27 mouse cellular contexts compared by ENCODE assay signal in the genomic region with DNA sequence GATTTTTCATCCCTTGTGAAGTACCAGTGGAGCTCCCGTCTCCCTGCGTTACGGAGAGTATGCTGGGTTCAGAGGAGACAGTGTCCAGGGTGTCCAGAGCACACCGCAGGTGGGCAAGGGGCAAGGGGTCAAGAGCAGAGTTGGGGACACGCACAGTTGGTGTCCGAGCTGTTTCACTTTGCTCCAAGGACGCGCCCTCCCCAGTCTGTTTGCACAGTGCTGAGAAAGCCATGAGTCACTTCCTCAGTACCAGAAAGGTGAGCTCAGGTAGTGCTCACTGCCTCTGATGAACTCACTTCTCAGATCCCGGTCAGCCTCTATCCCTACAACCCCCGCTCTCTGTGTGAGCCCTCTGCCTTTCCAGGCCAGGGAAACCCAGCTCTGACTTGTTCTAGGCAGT. TPM values are rescaled to one million over a fixed set of nuclear protein-coding genes. Genes with fewer than 3 reads are reported as not detected.
DNase-seq lines count a peak whose midpoint lies in the region; ATAC-seq and TF ChIP-seq lines count a peak whose summit lies in the region.
"Had no signal": no experiment of that assay in that cellular context is flagged by ENCODE, and none has a peak within 500 bp of the region (broad histone marks: within the 10 kb centered on the region; RNA-seq: fewer than 3 reads in every experiment).

No protein-coding gene starts in this region.

- H3K9me3 ChIP-seq in kidney, embryonic 15.5 days (replicated peaks) = no peaks in the 10 kb centered on the region
- H3K9me3 ChIP-seq in lung, embryonic 16.5 days (ENCODE audit: control insufficient read depth, low read length) = no peaks in the 10 kb centered on the region
- H3K9me3 ChIP-seq in intestine, embryonic 16.5 days (ENCODE audit: control insufficient read depth, low read length) = no peaks in the 10 kb centered on the region
- H3K9me3 ChIP-seq in stomach, embryonic 15.5 days = no peaks in the 10 kb centered on the region
- no peaks in the 10 kb centered on the region for H3K9me3 ChIP-seq in midbrain, embryonic 11.5 days (ENCODE audit: control insufficient read depth, low read length)
- H3K9me3 ChIP-seq: forebrain, embryonic 15.5 days; heart, embryonic 13.5 days; limb, embryonic 15.5 days; liver, embryonic 15.5 days; megakaryocyte, embryonic 14.5 days had no signal

- no peak overlapping the region for H3K4me3 ChIP-seq in kidney, embryonic 15.5 days (replicated peaks)
- H3K4me3 ChIP-seq in lung, embryonic 16.5 days (ENCODE audit: low read length) = no peak overlapping the region
- H3K4me3 ChIP-seq in lung, adult 2 months (replicated peaks; ENCODE audit: extremely low read depth, low read depth, low read length) = no peak overlapping the region
- H3K4me3 ChIP-seq in intestine, embryonic 16.5 days (ENCODE audit: low read length) = no peak overlapping the region
- H3K4me3 ChIP-seq in stomach, embryonic 15.5 days (replicated peaks) = no peak overlapping the region
- H3K4me3 ChIP-seq in midbrain, embryonic 11.5 days (ENCODE audit: low read depth, low read length) = no peak overlapping the region
- H3K4me3 ChIP-seq: forebrain, embryonic 15.5 days; heart, embryonic 13.5 days; limb, embryonic 15.5 days; liver, embryonic 15.5 days; megakaryocyte, embryonic 14.5 days had no signal

- no peak overlapping the region for H3K9ac ChIP-seq in kidney, embryonic 15.5 days
- no peak overlapping the region for H3K9ac ChIP-seq in lung, embryonic 16.5 days (ENCODE audit: low read length)
- H3K9ac ChIP-seq in intestine, embryonic 16.5 days (ENCODE audit: low read depth, low read length) = no peak overlapping the region
- H3K9ac ChIP-seq in stomach, embryonic 15.5 days = no peak overlapping the region
- no peak overlapping the region for H3K9ac ChIP-seq in midbrain, embryonic 11.5 days (ENCODE audit: low read length)
- H3K9ac ChIP-seq: forebrain, embryonic 15.5 days; heart, embryonic 13.5 days; hindbrain, embryonic 14.5 days; limb, embryonic 15.5 days; liver, embryonic 15.5 days had no signal

- no peak overlapping the region for H3K4me2 ChIP-seq in kidney, embryonic 15.5 days
- H3K4me2 ChIP-seq in lung, embryonic 16.5 days (ENCODE audit: low read depth, low read length) = peak overlapping the region; percentile 34; the same call in 1 of the 2 replicates
- H3K4me2 ChIP-seq in intestine, embryonic 16.5 days (ENCODE audit: low read depth, low read length) = no peak overlapping the region
- H3K4me2 ChIP-seq in stomach, embryonic 15.5 days = peak overlapping the region; percentile 25; the same call in 1 of the 2 replicates
- no peak overlapping the region for H3K4me2 ChIP-seq in midbrain, embryonic 11.5 days
- H3K4me2 ChIP-seq: forebrain, embryonic 15.5 days; heart, embryonic 13.5 days; hindbrain, embryonic 14.5 days; limb, embryonic 15.5 days; liver, embryonic 15.5 days had no signal

- peaks cover 48% of the 10 kb centered on the region for H3K27me3 ChIP-seq in kidney, embryonic 15.5 days
- H3K27me3 ChIP-seq in lung, embryonic 16.5 days (ENCODE audit: control insufficient read depth, insufficient read depth, low read depth, low read length) = no peaks in the 10 kb centered on the region
- H3K27me3 ChIP-seq in intestine, embryonic 16.5 days (replicated peaks; ENCODE audit: control insufficient read depth, insufficient read depth, low read length) = no peaks in the 10 kb centered on the region
- H3K27me3 ChIP-seq in stomach, embryonic 15.5 days (replicated peaks) = no peaks in the 10 kb centered on the region
- H3K27me3 ChIP-seq in midbrain, embryonic 11.5 days (ENCODE audit: control insufficient read depth, insufficient read depth, low read length) = no peaks in the 10 kb centered on the region
- H3K27me3 ChIP-seq: liver, embryonic 15.5 days had no signal

- H3K27ac ChIP-seq in kidney, embryonic 15.5 days = no peak overlapping the region
- no peak overlapping the region for H3K27ac ChIP-seq in lung, embryonic 16.5 days (ENCODE audit: low read length)
- no peak overlapping the region for H3K27ac ChIP-seq in intestine, embryonic 16.5 days (ENCODE audit: low read length)
- no peak overlapping the region for H3K27ac ChIP-seq in stomach, embryonic 15.5 days
- H3K27ac ChIP-seq in midbrain, embryonic 11.5 days (ENCODE audit: low read depth, low read length) = no peak overlapping the region
- H3K27ac ChIP-seq: forebrain, embryonic 15.5 days; heart, embryonic 13.5 days; hindbrain, embryonic 14.5 days; limb, embryonic 15.5 days; liver, embryonic 15.5 days had no signal

- WGBS in kidney, embryonic 15.5 days = 68% methylated on average over 10 of the region's 10 CpGs
- 60% methylated on average over 10 of the region's 10 CpGs for WGBS in lung, embryonic 16.5 days
- 59% methylated on average over 10 of the region's 10 CpGs for WGBS in lung, adult 2 months
- 52% methylated on average over 10 of the region's 10 CpGs for WGBS in intestine, embryonic 16.5 days
- 64% methylated on average over 10 of the region's 10 CpGs for WGBS in stomach, embryonic 15.5 days
- WGBS in midbrain, embryonic 11.5 days = 76% methylated on average over 10 of the region's 10 CpGs

- ATAC-seq in kidney, embryonic 15.5 days (replicated peaks; ENCODE audit: low FRiP score) = 0 out of 2 replicates have a peak, but pooled peaks have one; percentile 33
- ATAC-seq in lung, embryonic 16.5 days (ENCODE audit: low read depth) = peak; percentile 62; the same call in 1 of the 2 replicates
- peak; percentile 59; the same call in 1 of the 2 replicates for ATAC-seq in intestine, embryonic 16.5 days
- peak; percentile 84 for ATAC-seq in stomach, embryonic 15.5 days (ENCODE audit: insufficient read depth, low FRiP score, low read depth)
- ATAC-seq in midbrain, embryonic 11.5 days (ENCODE audit: low FRiP score) = no peak
- ATAC-seq: forebrain, embryonic 15.5 days had no signal

- no peak for DNase-seq in kidney, adult 11 months
- no peak for DNase-seq in lung, adult 2 months
- no peak for DNase-seq in adipocyte (ENCODE audit: low spot score)
- DNase-seq in midbrain, embryonic 11.5 days (ENCODE audit: low spot score, missing footprints) = no peak
- DNase-seq: adrenal gland, postnatal 36 days; cerebellum, adult 11-12 months; cerebellum, postnatal 25 days; embryo, embryonic 11 days; gastrocnemius, postnatal 14 days; heart, adult 18-20 months; kidney, adult 2 months; kidney, postnatal 4 days; layer of hippocampus, adult 9-11 months; retina, postnatal 1 day; thymus, adult 18-20 months had no signal

- H3K4me1 ChIP-seq in kidney, embryonic 15.5 days = no peaks in the 10 kb centered on the region
- no peaks in the 10 kb centered on the region for H3K4me1 ChIP-seq in lung, embryonic 16.5 days (replicated peaks; ENCODE audit: control insufficient read depth, insufficient read depth, low read length)
- no peaks in the 10 kb centered on the region for H3K4me1 ChIP-seq in lung, adult 2 months (ENCODE audit: control insufficient read depth, insufficient read depth, low read length)
- H3K4me1 ChIP-seq in intestine, embryonic 16.5 days (ENCODE audit: control insufficient read depth, insufficient read depth, low read length) = no peaks in the 10 kb centered on the region
- H3K4me1 ChIP-seq in stomach, embryonic 15.5 days = no peaks in the 10 kb centered on the region
- H3K4me1 ChIP-seq in midbrain, embryonic 11.5 days (ENCODE audit: control insufficient read depth, insufficient read depth, low read length) = no peaks in the 10 kb centered on the region
- H3K4me1 ChIP-seq: heart, embryonic 13.5 days; limb, embryonic 15.5 days; liver, embryonic 15.5 days had no signal

- TF ChIP-seq POLR2A in lung, adult 2 months (IDR thresholded peaks at IDR 0.05; ENCODE audit: borderline replicate concordance, extremely low read depth, low read depth, low read length) = no peak

- no peak for TF ChIP-seq CTCF in lung, adult 2 months (IDR thresholded peaks at IDR 0.05; ENCODE audit: insufficient read depth, low read length)

- H3K36me3 ChIP-seq in kidney, embryonic 15.5 days = no peaks in the 10 kb centered on the region
- H3K36me3 ChIP-seq in lung, embryonic 16.5 days (ENCODE audit: control insufficient read depth, insufficient read depth, low read length) = no peaks in the 10 kb centered on the region
- no peaks in the 10 kb centered on the region for H3K36me3 ChIP-seq in intestine, embryonic 16.5 days (ENCODE audit: control insufficient read depth, insufficient read depth, low read length)
- H3K36me3 ChIP-seq in stomach, embryonic 15.5 days = no peaks in the 10 kb centered on the region
- no peaks in the 10 kb centered on the region for H3K36me3 ChIP-seq in midbrain, embryonic 11.5 days (ENCODE audit: control insufficient read depth, insufficient read depth, low read length)
- H3K36me3 ChIP-seq: forebrain, embryonic 15.5 days; heart, embryonic 13.5 days; limb, embryonic 15.5 days; liver, embryonic 15.5 days had no signal

RNA-seq across cellular contexts. Expression of gene 4930535I16Rik, which starts 31.8 kb away (rescaled TPM):
- not detected in 2 replicates for polyA plus RNA-seq in kidney, embryonic 15.5 days (2015; fragmentation: Nextera tagmentation; extraction: Ambion mirVana)
- polyA plus RNA-seq in lung, embryonic 16.5 days (2015; fragmentation: Nextera tagmentation; extraction: Ambion mirVana) = not detected in 2 replicates
- polyA plus RNA-seq in lung, adult 2 months (2012; rRNA removed) = not detected in 2 replicates
- polyA plus RNA-seq in intestine, embryonic 16.5 days (2015; fragmentation: Nextera tagmentation; extraction: Ambion mirVana) = not detected in 2 replicates
- not detected in 2 replicates for polyA plus RNA-seq in stomach, embryonic 15.5 days (2015; fragmentation: Nextera tagmentation; extraction: Ambion mirVana)
- not detected in 2 replicates for polyA plus RNA-seq in midbrain, embryonic 11.5 days (2014; fragmentation: Nextera tagmentation; extraction: Ambion mirVana)
- polyA plus RNA-seq: embryonic facial prominence, embryonic 14.5 days; forebrain, embryonic 15.5 days; heart, embryonic 13.5 days; hindbrain, embryonic 14.5 days; kidney, adult 2 months; limb, embryonic 15.5 days; liver, embryonic 15.5 days; midbrain, postnatal 0 days had no signal

RNA-seq across cellular contexts. Expression of gene Rragc, which starts 32.4 kb away (rescaled TPM):
- 44.6 and 46.6 TPM in 2 replicates for polyA plus RNA-seq in kidney, embryonic 15.5 days (2015; fragmentation: Nextera tagmentation; extraction: Ambion mirVana)
- polyA plus RNA-seq in lung, embryonic 16.5 days (2015; fragmentation: Nextera tagmentation; extraction: Ambion mirVana) = 39.4 and 44.0 TPM in 2 replicates
- polyA plus RNA-seq in lung, adult 2 months (2012; rRNA removed) = 39.9 and 49.6 TPM in 2 replicates
- polyA plus RNA-seq in intestine, embryonic 16.5 days (2015; fragmentation: Nextera tagmentation; extraction: Ambion mirVana) = 52.2 and 52.5 TPM in 2 replicates
- polyA plus RNA-seq in stomach, embryonic 15.5 days (2015; fragmentation: Nextera tagmentation; extraction: Ambion mirVana) = 50.6 and 50.7 TPM in 2 replicates
- polyA plus RNA-seq in midbrain, embryonic 11.5 days (2014; fragmentation: Nextera tagmentation; extraction: Ambion mirVana) = 48.5 and 51.6 TPM in 2 replicates

RNA-seq across cellular contexts. Expression of gene Mycbp, which starts 45.0 kb away (rescaled TPM):
- 66.5 and 84.0 TPM in 2 replicates for polyA plus RNA-seq in kidney, embryonic 15.5 days (2015; fragmentation: Nextera tagmentation; extraction: Ambion mirVana)
- 69.4 and 80.6 TPM in 2 replicates for polyA plus RNA-seq in lung, embryonic 16.5 days (2015; fragmentation: Nextera tagmentation; extraction: Ambion mirVana)
- polyA plus RNA-seq in lung, adult 2 months (2012; rRNA removed) = 10.7 and 15.7 TPM in 2 replicates
- polyA plus RNA-seq in intestine, embryonic 16.5 days (2015; fragmentation: Nextera tagmentation; extraction: Ambion mirVana) = 98.0 and 99.7 TPM in 2 replicates
- 93.2 and 98.2 TPM in 2 replicates for polyA plus RNA-seq in stomach, embryonic 15.5 days (2015; fragmentation: Nextera tagmentation; extraction: Ambion mirVana)
- 57.1 and 59.6 TPM in 2 replicates for polyA plus RNA-seq in midbrain, embryonic 11.5 days (2014; fragmentation: Nextera tagmentation; extraction: Ambion mirVana)

Comparison
In these comparisons a context has a peak if more than half of its experiments do, and no peak if none do; other contexts are left out.
1. H3K4me2 ChIP-seq: peak in lung, embryonic 16.5 days (single experiment) and stomach, embryonic 15.5 days (single experiment); none in kidney, embryonic 15.5 days (single experiment), intestine, embryonic 16.5 days (single experiment) and midbrain, embryonic 11.5 days (single experiment).